In the genomic region with DNA sequence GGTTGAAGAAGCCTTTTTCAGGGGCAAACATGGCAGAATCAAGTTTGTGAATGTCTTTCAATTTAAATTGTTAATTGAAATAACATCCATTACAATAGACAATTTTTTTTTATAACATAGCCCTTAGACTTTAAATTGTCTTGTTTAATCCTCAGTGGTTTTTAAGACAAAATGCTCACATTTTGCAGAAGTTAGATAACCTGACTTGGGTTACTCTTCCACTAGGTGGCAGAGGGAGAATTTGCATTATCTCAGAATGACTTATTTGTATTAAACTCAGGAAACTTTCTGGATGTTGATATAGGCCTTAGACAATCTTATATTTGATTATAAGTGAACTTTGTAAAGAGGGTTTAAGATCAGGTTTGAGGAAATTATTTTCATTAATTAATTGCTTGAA, we compare ENCODE assay signal across 13 mouse cellular contexts.
DNase-seq lines count a peak whose midpoint lies in the region; ATAC-seq and TF ChIP-seq lines count a peak whose summit lies in the region.
"Had no signal": no experiment of that assay in that cellular context is flagged by ENCODE, and none has a peak within 500 bp of the region (broad histone marks: within the 10 kb centered on the region; RNA-seq: fewer than 3 reads in every experiment).

No protein-coding gene starts in this region.

- no peak for TF ChIP-seq POLR2A in brain, embryonic 14.5 days (IDR thresholded peaks at IDR 0.05; ENCODE audit: borderline replicate concordance, extremely low read depth, insufficient read depth, insufficient read length, poor library complexity, severe bottlenecking)

- peak; percentile 60 for TF ChIP-seq CTCF in kidney, postnatal 0 days (IDR thresholded peaks at IDR 0.05; ENCODE audit: low read depth)
- TF ChIP-seq CTCF in brain, embryonic 14.5 days (IDR thresholded peaks at IDR 0.05; ENCODE audit: borderline replicate concordance, extremely low read depth, insufficient read depth, insufficient read length): no peak

- H3K27me3 ChIP-seq in kidney, postnatal 0 days (ENCODE audit: insufficient read depth, low read length): no peaks in the 10 kb centered on the region
- H3K27me3 ChIP-seq: embryonic facial prominence, embryonic 13.5 days; heart, embryonic 12.5 days had no signal

- no peak overlapping the region for H3K4me3 ChIP-seq in kidney, postnatal 0 days (replicated peaks; ENCODE audit: low read depth, low read length)
- H3K4me3 ChIP-seq: embryonic facial prominence, embryonic 13.5 days; heart, embryonic 12.5 days; myocyte had no signal

- no peak overlapping the region for H3K9ac ChIP-seq in kidney, postnatal 0 days (ENCODE audit: low read depth, low read length)
- H3K9ac ChIP-seq: embryonic facial prominence, embryonic 13.5 days; heart, embryonic 12.5 days had no signal

- no peaks in the 10 kb centered on the region for H3K9me3 ChIP-seq in kidney, postnatal 0 days (replicated peaks; ENCODE audit: low read length)
- H3K9me3 ChIP-seq: embryonic facial prominence, embryonic 13.5 days; heart, embryonic 12.5 days had no signal

- no peak overlapping the region for H3K27ac ChIP-seq in kidney, postnatal 0 days
- H3K27ac ChIP-seq: embryonic facial prominence, embryonic 13.5 days had no signal

- no peak overlapping the region for H3K4me2 ChIP-seq in kidney, postnatal 0 days (ENCODE audit: low read length)
- H3K4me2 ChIP-seq: embryonic facial prominence, embryonic 13.5 days; heart, embryonic 12.5 days had no signal

- ATAC-seq in kidney, postnatal 0 days (replicated peaks; ENCODE audit: low FRiP score, low read depth): no peak

- DNase-seq in embryo, embryonic 11 days: peak; percentile 16
- DNase-seq in embryo, embryonic 10 days (ENCODE audit: low spot score): no peak
- peak; percentile 38 for DNase-seq in kidney, postnatal 0 days (ENCODE audit: low spot score)
- DNase-seq in kidney, postnatal 10 days: no peak
- DNase-seq in 416B (ENCODE audit: low read depth): peak; percentile 61
- peak; percentile 63 for DNase-seq in brain, embryonic 14.5 days (ENCODE audit: low read depth)
- no peak for DNase-seq in layer of hippocampus, adult 9-11 months
- no peak for DNase-seq in c-Kit-positive CD71-positive TER-119-positive erythroid progenitor cells, embryonic 14.5 days (ENCODE audit: low spot score)
- DNase-seq: lung, postnatal 36 days; thymus, postnatal 25 days had no signal

- no peaks in the 10 kb centered on the region for H3K4me1 ChIP-seq in kidney, postnatal 0 days (replicated peaks; ENCODE audit: insufficient read depth, low read length)
- H3K4me1 ChIP-seq: embryonic facial prominence, embryonic 13.5 days; heart, embryonic 12.5 days had no signal

- no peaks in the 10 kb centered on the region for H3K36me3 ChIP-seq in kidney, postnatal 0 days (ENCODE audit: insufficient read depth, low read length)
- H3K36me3 ChIP-seq: embryonic facial prominence, embryonic 13.5 days; heart, embryonic 12.5 days had no signal

Comparison
In these comparisons a context has a peak if more than half of its experiments do, and no peak if none do; other contexts are left out.
1. DNase-seq: peak in embryo, embryonic 11 days (single experiment), kidney, postnatal 0 days (single experiment), 416B (single experiment) and brain, embryonic 14.5 days (single experiment); none in embryo, embryonic 10 days (single experiment), kidney, postnatal 10 days (single experiment), layer of hippocampus, adult 9-11 months (single experiment) and c-Kit-positive CD71-positive TER-119-positive erythroid progenitor cells, embryonic 14.5 days (single experiment).